Mouse (Mus musculus): ENCODE measurements at regions not wholly inside any gene's neighbourhood (a gene's known extent, or its start where the extent isn't known, plus 50 kb on each side); places are given as distances from the start of the nearest gene placed in this dataset.

DNA sequence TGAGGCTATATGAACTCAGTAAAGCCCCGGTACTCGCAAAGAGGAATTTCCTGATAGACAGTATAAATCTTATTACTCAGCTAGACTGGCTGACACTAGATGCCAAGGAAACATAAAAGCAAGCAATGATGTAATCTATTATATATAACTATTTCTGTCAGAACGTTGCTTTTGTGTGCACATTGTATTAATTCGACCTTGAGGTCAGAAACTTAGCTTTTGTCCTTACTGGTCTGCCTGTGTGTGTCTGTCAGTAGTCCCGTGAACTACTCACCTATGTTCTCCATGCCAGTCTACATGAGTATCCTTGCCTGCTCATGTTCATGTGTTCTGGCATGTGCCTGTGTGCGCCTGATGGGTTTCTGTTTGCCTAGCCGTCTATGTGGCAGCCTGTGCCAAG lies 70.5 kb downstream of the Tmx1 start:
- no peak for DNase-seq

DNA sequence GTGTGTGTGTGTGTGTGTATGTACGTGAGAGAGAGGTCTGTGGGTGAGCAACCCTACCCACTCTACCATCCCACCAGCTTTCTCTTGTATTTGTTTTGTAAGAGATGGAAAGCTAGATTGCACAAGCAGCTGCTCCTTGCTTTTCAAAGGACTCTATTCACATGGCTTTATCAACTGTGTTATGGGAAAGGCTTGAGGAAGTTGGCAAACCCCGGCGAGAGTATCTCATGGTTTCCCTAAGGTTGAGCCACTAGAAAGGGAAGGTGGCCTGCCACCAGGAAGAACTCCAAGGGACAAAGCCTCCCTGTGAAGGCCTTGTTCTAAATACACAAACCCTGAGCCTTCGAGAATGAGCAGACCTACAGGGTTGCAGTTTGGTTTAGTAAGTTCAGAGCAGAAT lies 71.8 kb downstream of the Tmx1 start:
- no peak for DNase-seq

DNA sequence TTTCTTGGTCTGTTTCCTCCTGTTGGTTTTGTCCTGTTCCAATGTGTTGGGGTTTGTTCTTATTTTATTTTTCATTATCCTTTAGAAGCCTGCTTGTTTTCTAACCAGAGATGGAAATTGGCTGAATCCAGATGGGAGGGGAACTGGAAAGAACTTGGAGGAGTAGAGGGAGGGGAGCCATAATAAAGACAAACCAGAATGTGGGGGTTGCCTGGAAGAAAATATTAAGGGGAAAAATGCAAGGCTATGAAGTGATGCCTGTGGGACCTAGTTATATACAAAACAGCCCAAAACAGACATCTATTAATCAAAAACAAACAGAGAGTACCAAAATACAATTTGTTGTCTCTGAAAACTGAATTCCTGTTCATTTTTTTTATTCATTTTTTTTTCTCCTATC lies 78.8 kb downstream of the Tmx1 start:
- DNase-seq: no peak

DNA sequence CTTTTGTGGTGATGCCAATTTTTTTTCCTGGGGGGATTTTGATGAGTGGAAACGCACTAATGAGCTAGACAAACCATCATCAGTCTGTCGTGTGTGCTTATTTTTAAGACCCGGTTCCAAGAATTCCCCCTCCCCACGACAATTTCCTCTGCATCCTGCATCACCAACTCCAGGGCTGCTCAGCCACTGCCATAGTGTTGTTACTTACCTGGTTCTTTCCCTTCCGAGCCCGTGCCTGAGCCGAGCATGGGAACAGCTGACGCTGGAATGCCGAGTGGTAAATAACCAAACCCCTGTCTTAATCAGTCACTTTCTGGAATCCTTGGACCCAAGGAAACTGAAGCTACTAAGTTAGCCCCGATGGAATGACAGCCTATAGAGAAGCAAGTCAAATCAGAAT lies 79.3 kb downstream of the Tmx1 start:
- DNase-seq: no peak

DNA sequence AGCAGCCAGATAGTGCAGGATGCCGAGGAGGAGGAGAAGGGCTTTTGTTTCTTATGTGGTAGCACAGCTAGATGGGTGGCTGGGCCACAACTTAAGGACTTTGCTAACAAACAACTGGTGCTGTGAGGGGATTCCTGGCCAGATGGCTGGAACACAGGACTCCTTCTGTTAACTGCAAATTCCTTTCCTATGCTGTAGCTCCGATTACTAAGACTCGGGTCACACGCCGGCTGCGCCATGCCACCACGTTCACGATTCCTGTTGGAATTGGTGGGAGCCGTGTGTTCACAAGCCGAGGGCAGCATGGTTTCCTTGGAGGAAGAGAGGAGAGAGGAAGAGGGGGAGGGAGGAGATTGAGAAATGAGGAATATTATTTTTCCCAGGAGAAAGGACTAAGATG lies 79.9 kb downstream of the Tmx1 start:
- no peak for DNase-seq

DNA sequence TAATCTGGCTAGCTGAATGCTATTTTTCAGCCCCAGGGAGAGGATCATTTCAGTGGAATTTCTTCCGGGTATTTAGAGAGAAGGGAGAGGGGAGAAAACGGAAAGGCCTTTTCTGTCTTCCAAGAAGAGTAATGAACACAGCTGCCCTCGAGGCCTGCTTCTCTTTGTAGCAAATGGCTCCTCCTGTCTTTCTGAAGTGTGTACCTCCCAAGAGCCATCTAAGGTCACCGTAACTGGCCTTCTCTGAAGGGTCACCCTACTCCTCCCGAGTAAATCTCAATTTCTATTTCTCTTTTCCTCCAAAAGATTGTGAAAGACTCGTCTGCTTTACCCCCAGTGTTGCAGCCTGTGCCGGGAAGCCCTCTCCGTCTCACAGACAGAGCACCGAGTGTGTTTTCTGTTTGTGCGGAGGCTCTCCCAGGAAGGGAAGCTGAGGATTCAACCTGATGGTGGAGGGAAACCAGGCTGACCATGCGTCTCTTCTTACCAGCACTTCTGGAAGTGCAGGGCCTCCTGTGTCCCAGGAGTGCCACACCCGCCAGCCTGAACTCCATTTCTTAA lies 80.6 kb downstream of the Tmx1 start:
- no peak for DNase-seq

DNA sequence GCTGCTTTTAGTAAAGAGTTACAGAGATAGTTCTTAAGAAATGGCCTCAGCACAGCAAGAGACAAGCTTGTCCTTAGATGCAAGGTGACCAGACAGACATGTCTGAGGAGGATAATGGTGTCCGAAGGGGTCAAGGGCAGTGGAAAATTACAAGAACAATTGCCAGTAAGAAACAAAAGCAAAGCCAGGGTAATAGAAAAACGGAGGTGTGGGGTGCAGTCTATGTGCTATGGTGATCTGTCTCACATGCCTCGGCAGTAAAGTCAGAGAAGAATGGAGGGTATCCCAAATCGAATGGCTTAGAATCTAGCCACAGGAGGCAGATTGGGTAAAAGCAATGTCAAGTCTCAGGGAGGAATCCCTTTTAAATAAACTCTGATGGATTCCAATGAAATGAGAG lies 86.2 kb downstream of the Tmx1 start:
- DNase-seq: no peak

DNA sequence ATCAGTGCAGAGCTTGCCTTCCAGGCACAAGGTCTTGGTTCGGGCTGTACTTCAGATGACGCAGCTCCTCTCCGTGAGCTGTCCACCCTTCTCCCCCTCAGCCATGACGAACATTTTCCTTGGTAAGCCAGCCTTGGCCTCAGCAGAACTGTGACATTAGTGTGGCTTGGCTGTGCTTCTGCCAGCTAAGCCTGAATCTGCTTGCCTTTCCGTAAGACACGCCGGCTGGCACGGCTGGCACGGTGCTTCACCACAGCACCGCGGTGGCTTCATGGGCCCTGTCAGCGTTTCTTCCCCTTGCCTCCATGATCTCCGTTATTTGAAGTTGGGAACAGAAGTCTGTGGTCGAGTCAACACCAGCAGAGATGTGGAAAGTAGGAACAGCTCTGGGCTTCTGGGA lies 87.0 kb downstream of the Tmx1 start:
- DNase-seq: peak in 1 of 2 experiments; percentile 17

DNA sequence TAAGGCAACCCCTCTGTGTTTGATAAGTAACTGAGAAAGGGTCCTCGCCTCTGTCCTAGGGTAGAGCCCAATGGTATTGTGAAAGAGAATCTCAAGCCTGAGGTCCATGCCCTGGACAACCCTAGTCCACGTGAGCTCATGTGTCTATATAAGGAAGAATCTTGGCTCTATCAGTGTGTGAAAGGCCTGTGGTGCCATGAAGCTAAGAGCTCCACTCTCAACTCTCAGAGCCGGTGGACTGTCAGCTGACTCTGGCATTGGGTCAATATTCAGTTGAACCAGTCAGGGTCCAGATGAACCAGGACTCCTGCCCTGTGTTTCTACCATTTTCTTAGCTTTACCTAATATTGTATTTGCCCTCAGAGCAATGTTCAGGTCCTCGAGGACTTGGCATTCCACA lies 88.5 kb downstream of the Tmx1 start:
- DNase-seq: no peak

DNA sequence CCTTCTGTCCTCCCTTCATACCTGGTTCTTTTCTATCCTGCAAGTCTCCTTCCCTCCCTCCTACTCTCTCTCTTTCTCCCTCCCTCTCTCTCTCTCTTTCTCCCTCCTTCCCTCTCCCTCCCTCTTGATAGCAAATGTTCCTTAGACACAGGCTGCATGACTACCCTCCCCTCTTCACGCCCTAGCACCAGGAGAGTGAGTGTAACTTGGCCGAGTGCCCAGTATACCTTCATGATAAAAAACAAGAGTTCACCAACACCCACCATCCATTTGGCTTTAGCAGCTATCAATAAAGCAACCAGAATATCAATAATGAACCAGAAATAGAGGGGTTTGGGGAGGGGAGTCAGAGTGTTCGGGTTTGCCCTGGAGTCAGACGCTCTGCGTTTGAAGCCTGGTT lies 90.4 kb downstream of the Tmx1 start:
- DNase-seq: no peak

DNA sequence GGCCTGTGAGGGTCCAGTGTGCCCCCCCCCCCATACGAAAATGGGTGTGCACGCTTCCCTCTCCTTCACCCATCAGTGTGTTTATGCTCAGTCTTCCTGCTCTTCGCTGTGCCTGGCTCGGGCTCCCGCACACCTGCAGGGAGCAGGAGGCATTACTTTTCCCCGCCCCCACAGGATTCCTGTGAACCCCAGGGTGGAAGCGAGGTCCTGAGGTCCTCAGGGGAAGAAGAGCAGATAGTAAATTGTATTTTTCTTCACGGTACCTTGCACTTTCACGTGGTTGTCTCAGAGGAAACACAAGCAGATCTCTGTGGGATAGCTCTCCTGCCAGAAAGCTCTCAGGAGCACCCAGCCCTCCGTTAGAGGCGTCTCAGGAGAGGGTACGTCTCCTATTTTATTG lies 91.4 kb downstream of the Tmx1 start:
- no peak for DNase-seq

DNA sequence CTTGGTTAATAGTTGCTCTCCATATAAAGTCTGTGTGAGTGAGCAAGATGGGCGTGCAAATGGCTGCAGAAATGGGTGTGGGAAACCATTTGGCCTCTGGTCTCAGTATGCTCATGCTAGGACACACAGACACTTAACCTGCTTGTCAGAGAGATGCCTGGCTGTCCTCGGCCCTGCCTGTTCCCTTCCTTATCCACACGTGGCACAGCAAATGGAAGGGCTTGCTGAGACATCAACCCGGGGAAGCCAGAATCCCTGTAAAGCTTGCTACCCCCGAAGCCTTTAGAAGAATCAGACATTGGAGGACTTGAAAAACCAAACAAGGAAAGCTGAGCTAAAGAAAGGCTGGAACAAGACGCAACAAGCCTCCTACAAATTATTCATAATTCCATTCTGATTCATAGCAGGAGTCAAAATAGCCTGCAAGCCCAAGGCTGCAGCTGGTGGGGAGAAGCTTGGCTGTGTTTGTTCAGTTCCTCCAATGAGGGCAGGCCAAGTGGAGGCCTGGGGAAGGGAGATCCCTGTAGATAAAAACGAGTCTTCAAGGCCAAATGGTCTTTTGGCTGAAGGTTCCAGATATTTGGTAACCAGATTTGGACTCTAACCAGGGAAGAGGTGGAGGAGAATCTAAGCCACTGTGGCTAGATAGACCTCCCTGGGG lies 92.1 kb downstream of the Tmx1 start:
- DNase-seq: no peak

DNA sequence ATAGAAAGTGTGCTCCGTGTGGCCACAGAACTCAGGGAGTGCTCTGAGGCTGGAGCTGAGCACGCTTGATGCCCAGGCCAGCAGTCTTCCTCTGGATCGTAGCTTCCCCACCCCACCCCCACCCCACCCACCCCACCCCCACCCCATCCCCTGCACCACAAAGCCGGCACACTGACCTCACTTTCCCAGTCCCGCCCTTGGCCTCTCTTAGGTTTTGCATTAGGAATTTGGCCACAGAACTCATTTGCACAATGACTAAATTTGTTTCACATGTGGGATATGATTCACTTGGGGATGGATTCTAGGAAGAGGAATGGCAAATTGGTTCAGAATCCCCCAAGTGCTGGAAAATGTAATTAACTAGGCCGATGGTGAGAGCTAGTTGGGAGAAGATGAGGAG lies 94.3 kb downstream of the Tmx1 start:
- no peak for DNase-seq

DNA sequence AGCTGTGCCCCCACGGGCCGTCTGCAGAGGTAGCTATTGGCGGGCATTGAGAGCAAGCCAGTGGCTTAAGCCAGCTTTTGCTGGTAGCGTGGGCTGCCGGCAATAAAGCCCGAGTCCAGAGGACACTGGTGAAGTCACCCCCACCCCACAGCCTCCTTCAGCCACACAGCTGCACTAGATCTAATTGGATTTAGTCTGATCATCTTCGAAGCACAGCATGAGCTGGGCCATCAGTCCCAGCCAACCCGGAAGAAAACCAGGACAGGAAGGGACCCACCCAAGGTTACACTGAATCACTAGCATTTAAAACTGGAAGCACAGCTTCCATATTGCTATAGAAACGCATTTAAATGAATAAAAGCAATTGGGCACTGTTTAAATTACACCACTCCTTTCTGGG lies 96.4 kb downstream of the Tmx1 start:
- no peak for DNase-seq

DNA sequence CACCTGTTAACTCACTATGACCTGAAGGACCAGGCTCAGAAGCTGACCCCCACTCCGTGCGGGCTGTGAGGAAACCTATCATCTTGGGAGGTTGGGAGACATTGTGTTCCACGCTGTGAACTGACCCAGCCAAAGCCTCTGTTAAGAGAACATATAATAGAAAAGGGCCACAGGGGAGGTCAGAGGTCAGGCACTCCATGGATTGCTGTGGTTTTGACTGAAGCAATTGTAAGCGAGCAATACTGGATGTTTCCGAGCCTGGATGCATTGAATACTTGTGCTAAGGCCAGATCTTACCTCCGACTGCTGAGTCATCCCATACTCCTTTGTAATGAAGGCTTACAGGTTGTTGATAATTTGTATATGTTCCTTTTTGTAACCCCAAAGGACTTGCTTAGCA lies 101.0 kb downstream of the Tmx1 start:
- no peak for DNase-seq

DNA sequence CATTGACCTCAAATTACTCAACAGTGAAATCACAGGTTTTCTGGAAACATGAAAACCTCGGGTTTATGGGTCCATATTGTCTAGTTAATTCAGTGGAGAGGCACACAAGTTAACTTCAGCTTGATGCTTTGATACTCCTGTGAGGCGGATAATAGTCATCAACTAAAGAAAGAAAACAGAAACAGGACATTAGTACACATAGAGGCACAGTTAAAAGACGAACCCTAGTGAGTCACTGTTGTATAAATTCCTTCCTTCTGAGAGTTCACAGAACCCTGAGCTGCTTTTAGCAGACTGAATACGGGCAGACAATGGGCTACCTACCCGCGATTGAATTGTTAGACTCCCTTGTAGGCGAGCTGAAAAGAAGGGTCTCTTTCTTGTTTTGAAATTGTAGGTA lies 101.7 kb downstream of the Tmx1 start:
- no peak for DNase-seq

DNA sequence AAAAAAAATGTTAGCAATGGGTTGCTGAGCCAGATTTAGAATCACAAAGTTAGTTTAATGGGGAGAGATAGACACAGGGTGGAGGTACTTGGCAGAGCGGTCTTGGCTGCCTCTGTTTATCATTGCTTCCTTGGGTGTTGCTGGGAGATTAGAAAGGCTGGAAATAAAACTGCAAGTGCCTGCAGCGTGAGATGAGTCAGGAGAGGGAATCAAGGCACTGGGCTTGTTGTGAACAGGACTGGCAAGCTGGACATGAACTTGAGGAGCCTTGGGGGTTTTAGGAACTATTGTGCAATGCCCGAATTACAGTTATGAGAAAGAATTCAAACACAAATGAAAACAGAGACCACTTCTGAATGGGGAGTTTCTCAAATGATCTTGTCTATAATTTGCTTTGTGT lies 102.8 kb downstream of the Tmx1 start:
- no peak for DNase-seq

DNA sequence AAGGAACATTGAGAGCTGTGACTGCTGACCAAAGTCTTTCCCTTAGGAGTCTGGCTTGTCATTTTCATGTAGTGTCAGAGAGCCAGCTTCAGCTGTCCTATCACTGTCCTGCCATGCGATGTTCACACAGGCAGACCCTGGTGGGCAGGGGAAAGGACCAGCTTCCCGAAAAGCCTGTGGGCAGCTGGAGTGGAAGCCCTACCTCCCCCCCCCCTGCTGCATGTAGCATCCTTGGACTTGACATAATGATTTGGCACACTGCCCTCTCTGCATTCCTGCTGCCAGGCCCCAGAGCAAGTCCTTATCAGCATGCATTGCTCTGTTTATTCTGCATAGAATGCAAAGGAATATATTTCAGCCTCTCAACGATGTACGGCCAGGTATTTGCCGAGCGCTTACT lies 103.9 kb downstream of the Tmx1 start:
- peak; percentile 35 to 42 for DNase-seq

DNA sequence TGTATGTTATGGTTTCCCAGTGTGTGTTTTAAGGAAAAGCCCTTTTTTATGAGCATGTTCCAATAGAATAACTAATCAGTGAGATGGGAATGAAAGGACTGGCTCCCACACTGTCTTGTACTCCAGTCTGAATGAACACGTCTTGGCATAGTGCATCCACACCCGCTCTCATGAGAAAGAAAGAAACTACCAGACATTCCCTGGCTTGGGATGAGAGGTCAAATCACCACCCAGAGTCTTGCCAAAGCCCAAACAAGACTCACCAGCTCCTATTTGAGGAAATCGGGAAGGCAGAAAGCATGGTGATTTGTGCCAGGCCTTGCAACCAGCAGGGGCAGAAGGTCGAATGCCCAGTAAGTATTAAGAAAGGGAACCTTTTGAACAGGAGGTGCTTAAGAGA lies 110.6 kb downstream of the Tmx1 start:
- no peak for DNase-seq

DNA sequence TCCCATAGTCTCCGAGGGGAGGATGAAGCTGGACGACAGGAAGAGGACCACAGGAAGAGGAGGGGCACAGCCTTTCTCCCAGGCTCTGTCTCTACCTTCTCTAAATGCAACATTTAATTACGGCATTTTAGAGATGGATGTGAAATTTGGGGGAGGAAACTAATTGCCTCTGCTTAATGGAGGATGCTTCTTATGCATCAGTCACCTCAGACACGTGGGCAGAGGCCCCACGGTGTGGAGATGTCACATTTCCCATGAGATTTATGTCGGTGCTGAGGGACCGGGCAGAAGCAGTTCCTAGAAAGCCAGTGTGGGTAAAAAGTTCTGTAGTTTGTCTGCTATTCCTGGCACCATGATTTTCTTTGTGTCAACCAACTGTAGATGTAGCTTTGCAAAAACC lies 122.8 kb downstream of the Tmx1 start:
- DNase-seq: no peak

DNA sequence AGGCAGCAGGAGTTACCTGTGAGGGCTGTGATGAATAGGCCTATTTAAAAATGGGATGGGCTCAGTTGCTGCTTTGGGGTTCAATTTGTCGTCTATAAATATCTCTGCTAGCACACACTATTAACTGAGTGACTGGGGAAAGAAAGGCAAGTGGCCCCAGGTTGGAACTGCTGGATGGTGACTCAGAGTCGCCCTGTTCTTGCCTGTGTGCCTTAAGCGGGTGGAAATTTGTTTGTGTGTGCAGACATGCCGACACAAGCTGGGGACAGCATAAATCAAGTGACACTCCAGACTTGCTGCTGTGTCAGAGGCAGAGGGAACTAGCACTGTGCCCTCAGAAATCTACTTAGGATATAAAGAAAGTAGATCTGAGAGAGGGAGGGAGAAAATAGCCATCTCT lies 124.9 kb downstream of the Tmx1 start:
- no peak for DNase-seq

DNA sequence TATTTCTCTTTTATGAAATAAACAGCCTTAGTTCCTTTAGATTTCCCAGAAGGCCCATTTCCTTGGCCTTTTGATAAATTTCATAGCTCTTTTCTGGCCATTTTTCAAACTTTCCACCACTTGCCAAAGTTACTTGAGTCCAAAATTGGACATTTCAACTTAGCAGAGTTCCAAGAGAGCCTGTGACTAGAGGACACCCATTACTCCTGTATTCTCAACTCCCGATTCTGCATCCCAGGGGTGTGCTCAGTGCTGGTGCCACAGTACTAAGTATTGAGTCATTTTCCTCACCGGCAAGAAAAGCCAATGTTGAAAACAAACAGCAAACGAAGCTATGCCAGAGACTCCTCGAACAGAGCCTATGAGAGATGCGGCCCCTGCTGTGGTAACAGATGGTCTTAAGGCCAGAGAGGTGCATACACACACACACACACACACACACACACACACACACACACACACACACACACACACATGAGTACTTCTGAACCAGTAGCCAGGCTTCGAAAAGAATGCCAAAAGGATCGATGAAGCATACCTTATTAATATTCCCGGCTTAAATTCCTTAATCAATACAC lies 126.5 kb downstream of the Tmx1 start:
- DNase-seq: peak; percentile 85 to 86

DNA sequence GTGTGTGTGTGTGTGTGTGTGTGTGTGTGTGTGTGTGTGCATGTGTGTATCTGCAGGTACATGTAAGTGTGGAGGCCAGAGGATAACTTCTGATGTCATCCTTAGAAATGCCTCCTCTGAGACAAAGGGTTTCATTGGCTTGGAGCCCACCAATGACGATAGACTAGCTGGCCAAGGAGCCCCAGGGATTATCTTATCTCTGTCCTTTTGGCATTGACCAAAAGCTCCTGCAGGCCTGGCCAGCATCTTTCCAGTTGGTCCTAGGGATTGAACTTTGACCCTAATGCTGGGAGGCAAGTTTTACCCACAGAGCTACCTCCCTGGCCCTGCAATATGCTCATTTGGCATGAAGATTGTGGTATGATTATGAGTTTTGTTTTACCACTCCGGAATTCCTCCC lies 133.3 kb downstream of the Tmx1 start:
- DNase-seq: no peak

DNA sequence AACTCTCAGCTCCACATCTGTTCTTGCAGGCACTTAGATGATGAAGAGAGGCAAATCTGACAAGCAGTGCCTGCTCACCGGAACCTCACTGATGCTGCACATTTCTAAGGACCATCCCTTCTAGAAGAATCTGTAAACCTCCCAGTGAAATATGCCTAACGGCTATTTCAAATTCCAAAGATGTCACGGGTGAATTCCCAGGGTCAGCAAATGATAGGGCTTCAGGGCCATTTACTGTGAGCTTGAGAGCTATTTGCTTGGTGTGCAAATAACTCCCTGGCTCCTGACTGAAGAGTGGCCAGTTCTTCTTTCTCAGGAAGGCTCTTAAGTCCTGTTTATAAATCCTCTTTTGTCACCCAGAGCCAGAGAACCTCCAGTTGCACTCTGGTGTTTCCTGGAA lies 135.3 kb downstream of the Tmx1 start:
- no peak for DNase-seq

DNA sequence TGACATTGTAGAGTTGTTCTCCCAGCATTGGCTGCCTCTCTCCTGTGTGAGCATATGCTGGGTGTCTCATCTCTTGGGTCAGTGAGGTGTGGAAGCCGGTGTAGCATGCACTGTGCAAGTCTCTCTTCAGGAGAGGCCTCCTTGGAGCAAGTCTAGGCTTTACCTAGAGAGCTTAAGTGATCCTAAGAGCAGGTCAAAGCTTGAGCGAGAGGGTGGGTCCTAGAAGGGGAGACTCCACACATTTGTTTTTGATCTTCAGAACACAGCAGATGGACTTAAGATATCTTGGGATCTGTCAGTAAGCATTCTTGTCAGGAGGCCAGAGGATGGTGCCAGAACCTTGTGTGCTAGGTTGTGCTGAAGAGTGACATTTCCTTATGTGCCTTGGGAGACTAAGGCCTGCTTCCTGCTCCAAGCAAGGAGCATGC lies 136.4 kb downstream of the Tmx1 start:
- DNase-seq: peak; percentile 58 to 74
